Mouse (Mus musculus): Measurements from ENCODE around the gene Thg1l. TPM values are rescaled to one million over a fixed set of nuclear protein-coding genes. Genes with fewer than 3 reads are reported as not detected.

The Thg1l gene
- polyA plus RNA-seq, 1 experiment, result 4.5 TPM

DNA sequence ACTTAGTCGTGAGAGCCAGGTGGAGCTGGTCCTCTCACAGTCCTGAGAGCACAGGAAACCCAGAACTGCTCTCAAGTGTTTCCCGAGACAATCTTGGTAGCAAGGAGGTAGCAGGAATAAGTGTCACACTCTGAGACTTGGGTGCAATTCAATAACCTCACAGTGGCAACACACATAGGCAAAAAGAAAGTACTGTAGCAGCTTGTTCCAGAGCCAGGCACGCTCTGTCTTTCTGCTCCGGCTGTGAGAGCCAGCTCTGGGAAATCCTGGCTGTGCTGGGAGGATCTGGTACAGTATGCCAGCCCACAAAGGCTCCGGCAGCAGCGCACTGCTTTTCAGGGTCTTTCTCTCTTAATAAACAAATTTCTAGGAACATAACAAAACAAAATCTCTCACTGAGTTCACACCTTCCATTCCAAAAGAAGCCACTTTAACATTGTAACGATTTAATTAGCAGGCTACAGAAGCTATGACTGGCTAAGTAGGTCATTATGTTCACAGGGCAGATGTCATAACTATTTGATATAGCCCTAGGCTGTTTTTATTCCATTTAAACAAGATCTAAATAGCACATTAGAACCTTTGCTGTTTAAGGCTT is 12.1 kb downstream of the Thg1l start:
- no peak for TF ChIP-seq GATA1 (IDR thresholded peaks at IDR 0.05; ENCODE audit: low read length)

DNA sequence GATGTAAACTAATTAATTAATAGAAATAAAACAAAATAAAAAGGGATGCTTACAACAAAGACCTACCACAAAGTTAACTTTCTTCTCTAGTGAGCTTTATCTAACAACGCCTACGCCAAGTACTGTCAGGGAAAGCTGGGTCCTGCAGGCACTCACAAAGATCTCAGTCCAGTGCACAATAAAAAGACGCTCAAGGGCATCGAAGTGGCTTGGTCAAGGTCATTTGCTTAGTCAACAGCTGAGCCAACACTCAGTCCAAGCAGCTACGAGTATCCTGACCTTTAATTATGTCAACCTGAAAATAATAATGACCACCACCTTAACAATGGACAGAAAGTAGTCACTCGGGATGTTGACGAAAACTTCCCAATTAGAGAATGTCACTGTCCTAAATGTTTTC is 13.0 kb downstream of the Thg1l start:
- no peak for TF ChIP-seq GATA1 (IDR thresholded peaks at IDR 0.05; ENCODE audit: low read length)

DNA sequence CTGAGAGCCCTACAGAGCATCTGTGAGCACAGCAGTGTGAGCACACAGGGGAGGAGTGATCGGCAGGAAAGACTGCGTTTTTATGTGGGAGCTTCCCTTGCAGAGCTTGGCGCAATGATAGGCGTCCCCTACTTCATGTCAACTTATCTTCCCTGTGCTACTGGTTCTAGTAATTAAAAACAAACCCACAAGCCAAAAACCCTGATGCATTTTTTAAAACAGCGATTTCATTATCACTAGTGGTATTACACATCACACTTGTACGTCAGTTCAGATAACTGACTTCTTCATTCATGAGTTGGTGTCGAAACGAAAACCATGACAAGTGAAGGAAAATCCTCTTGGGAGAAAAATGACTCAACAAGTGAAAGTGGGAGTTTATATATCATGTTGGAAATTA is 16.4 kb downstream of the Thg1l start:
- TF ChIP-seq GATA1 (IDR thresholded peaks at IDR 0.05; ENCODE audit: low read length), result no peak

DNA sequence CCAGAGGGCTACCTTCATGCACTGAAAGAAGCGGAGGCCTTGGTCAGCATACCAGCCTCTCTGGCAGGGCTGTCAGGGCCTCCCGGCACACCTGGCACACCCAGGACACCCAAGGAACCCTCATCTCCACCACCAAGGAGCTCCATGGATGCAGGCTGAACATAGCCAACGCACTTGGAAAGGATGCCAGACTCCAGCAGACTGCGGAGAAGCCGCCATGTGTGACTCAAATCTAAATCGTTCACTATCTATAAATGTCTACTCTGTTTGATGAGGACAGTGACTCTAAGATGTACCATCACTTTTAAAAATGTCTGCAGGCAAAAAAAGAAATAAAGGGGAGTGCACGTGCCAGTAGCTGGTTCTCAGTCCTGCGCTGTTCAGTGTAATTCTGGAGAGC is 17.8 kb downstream of the Thg1l start:
- no peak for TF ChIP-seq GATA1 (IDR thresholded peaks at IDR 0.05; ENCODE audit: low read length)

DNA sequence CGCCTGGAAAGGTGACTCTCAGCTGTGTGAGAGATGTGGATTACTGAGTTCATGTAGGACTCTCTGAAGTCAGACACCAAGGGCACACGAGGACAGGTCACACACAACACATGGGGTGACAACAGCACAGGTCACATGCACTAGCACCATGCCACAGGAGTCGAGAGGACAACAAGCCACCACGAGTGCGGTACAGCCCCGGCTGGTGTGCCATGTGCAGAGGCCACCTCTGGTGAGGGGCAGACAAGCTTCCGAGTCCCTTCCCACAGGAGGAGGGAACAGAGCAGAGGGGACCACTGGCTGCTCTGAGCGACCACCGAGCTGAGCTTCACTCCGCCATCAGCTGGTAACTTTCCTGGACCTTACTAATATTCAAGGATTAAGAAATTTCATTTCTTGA is 22.5 kb downstream of the Thg1l start:
- TF ChIP-seq GATA1 (IDR thresholded peaks at IDR 0.05; ENCODE audit: low read length), result no peak

DNA sequence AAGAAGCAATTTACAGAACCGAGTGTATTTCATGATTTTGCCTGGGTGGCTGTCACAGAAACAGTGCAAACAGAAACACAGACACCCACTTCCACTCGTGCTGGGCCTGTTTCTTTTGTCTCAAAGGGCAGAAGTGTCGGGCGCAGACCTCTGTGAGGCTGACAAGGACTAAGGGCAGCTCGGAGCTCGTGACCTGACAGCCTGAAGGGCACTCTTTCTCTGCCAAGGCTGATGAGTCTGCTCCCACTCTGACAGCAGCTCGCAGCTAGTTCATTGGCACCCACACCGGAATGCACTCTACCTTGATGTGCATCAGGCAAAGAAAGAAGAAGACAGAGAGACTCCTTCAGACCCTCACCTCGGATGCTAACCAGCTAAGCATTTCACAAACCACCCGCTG is 25.8 kb downstream of the Thg1l start:
- no peak for TF ChIP-seq GATA1 (IDR thresholded peaks at IDR 0.05; ENCODE audit: low read length)

DNA sequence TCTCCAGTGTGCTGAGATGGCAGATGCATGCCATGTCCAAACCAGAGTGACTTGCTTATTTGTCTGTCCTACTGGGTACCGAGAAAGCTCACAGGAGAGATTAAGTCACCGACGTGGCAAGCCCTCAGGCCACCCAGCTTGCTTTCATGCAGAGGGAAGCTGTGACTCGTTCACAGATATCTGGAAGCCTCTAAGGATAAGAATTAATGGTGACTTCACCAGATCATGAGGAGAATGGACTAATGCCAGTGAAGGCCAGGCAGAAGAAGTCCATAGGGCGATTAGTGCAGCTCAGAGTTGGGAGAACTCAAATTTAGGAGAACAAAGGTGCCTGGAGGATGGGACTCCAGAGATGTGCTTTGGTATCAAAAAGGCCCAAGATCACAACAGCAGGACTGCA is 27.8 kb downstream of the Thg1l start:
- no peak for TF ChIP-seq GATA1 (IDR thresholded peaks at IDR 0.05; ENCODE audit: low read length)

DNA sequence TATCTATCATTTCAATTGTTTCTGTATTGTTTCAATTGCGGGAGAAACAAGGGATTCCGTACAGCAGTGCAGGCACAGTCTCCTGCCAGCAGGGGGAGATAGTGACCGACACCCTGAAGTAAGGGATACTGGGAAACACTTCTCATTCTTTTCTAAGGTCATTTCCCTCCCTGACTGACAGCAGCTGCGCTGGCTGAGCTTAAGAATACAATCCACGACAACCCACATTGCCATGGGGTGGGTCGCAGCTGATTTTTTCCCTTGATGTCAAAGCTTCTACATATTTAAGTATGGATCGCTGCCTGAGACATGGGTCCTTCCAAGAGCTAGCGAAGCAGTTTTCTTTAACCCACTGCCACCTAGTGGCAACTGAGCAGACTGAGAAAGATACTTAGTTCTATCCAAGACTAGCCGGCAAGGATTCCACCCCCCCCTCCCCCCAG is 28.6 kb downstream of the Thg1l start:
- no peak for TF ChIP-seq GATA1 (IDR thresholded peaks at IDR 0.05; ENCODE audit: low read length)

DNA sequence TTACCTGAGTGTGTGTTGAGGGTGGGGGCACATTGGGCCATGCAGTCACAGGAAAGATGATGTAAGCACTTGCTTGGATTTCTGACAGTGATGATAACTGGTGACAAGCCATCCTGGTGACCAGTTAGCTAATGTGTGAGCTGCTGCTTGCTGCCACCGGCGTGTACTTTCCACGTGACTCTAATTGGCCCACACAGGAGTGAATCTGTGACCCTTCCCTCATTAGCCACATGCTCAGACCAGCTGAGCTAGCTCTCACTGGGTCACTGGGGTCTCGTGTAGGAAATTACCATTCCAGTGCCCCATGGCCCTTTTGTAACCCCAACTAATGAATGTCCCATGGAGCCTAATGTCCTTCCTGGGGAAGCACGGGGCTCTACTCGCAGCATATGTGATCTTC is 29.9 kb downstream of the Thg1l start:
- TF ChIP-seq GATA1 (IDR thresholded peaks at IDR 0.05; ENCODE audit: low read length), result no peak

DNA sequence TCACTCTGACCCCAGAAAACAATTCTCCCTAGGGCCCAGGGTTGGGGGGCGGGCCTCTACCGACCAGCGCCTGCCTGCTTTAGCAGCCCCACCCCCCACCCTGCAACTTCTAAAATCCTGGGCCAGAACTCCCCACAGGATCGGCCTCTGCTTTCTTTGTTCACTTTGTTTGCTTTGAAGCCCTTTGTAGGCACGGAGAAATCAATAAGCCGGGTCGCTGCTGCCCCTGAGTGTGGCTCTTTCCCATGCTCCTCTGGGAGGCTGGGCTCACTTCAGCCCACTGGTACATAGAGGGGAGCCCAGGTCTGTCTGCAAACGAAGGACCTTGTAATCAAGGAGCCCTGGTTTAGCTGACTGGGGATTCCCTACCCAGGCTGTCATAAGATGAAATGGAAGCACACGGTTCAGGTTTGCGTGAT is 33.8 kb downstream of the Thg1l start:
- TF ChIP-seq GATA1 (IDR thresholded peaks at IDR 0.05; ENCODE audit: low read length), result no peak

DNA sequence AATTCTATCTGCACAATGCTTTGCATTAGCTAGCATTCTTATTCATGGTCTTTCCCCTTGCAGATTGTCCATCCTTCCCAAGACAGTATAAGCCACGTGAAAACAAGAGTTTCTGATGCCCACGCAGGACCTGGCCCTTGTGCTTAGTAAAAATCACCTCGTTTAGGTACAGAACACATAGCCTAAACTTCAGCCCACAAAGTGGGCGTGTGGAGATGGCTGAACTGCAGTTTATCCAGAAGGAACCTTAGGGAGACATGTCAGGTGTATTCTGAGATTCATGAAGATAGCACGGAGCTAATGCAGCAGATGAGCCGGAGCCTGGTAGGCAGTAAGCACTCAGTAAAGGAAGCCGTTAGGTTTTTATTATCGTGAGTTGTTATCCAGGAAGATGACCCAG is 34.3 kb downstream of the Thg1l start:
- no peak for TF ChIP-seq GATA1 (IDR thresholded peaks at IDR 0.05; ENCODE audit: low read length)

DNA sequence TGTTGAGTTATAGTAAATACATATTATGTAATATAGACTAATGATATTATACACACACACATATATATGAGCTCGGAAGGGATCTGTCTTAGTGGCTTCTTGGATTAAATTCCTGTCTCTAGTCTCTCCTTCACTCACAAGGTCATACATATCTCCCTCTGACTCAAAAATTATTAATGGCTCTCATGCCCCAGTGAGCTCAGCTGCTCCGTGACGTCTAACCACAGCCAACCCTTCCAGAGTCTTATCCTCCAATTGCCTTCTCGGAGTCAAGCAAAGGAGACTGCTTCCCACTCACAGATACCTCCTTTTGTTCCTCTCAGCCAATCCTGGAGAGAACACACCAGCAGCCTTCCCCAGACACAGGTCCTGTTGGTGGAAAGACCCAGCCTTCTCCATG is 36.5 kb downstream of the Thg1l start:
- no peak for TF ChIP-seq GATA1 (IDR thresholded peaks at IDR 0.05; ENCODE audit: low read length)

DNA sequence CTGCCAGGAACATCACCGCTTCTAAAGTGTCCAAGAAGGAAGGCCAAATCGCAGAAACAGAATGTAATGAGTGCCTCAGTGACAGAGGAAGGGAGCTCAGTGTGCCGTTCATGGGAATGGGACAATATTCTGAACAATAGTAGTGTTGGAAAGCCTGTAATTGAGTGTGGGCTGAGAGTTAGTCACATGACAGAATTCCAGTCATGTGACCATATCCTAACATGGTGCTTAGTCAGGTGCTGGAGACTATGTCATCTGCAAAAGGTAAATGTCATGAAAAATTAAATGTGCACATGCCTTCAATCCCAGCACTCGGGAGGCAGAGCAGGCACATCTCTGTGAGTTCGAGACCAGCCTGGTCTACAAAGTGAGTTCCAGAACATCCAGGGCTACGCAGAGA is 37.3 kb downstream of the Thg1l start:
- TF ChIP-seq GATA1 (IDR thresholded peaks at IDR 0.05; ENCODE audit: low read length), result no peak

DNA sequence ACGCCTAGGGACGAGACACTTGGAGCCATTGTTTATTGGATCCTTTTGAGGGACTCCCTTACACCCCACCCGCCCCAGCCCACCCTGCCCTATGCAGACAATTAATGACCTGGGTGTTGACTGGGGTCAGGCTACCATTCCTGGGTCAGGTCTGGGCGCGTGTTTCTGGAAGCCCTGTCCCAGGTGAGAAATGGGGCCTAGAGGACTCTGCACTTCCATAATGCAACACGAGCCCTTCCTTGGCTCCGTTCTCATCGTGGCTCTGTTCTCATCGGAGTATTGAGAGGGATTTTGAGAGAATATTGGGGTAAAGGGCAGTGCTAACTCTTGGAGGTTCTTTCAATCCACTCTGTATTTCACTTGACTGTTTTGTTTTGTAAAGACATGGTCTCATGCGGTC is 39.1 kb downstream of the Thg1l start:
- TF ChIP-seq GATA1 (IDR thresholded peaks at IDR 0.05; ENCODE audit: low read length), result no peak

DNA sequence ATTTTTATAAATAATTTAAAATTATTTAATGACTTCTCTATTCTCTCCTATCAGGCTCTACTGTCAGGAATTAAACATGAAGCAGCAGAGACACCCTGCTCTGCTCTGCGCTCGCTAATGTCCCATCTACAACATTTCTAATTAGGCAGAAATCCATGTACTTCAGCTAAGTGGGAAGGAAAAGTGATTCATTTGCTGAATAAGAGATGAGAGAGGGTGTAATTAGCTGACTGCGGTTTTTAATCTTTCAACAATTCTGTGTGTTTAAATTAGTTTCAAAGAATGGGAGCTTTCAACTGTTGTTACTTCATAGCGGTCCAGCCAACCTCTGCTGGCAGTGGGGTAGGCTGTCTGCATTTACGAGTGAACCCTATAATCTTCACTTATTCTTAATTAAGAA is 44.6 kb downstream of the Thg1l start:
- TF ChIP-seq GATA1 (IDR thresholded peaks at IDR 0.05; ENCODE audit: low read length), result no peak

DNA sequence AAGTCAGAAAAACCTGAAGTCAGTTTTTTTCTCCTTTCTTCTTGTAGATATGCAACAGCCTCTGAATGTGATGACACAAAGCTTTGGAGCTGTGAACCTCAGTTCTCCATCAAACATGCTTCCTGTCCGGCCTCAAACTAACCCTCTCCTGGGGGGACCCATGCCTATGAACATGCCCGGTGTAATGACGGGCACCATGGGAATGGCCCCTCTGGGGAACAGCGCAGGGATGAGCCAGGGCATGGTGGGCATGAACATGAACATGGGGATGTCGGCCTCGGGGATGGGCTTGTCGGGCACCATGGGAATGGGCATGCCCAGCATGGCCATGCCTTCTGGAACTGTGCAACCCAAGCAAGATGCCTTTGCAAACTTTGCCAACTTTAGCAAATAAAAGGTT is 46.4 kb downstream of the Thg1l start:
- TF ChIP-seq GATA1 (IDR thresholded peaks at IDR 0.05; ENCODE audit: low read length), result no peak

DNA sequence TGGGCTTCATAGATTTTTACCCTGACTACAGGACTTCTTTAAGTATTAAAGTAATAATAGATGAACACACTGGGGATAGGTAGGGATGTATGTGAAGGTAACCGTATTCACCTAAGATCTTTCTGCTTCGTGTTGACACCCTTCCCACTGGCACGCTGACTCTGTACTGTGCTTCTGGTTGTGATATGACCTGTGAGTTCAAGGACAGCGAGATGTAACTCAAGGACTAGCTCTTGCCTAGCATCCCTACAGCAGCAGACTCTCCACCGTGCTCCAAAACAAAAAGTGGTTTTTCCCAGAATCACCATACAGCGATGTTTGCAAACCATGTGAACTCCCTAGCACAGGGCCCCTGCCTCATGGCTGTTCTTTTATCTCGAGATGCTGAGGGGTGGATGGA is 47.2 kb downstream of the Thg1l start:
- no peak for TF ChIP-seq GATA1 (IDR thresholded peaks at IDR 0.05; ENCODE audit: low read length)

DNA sequence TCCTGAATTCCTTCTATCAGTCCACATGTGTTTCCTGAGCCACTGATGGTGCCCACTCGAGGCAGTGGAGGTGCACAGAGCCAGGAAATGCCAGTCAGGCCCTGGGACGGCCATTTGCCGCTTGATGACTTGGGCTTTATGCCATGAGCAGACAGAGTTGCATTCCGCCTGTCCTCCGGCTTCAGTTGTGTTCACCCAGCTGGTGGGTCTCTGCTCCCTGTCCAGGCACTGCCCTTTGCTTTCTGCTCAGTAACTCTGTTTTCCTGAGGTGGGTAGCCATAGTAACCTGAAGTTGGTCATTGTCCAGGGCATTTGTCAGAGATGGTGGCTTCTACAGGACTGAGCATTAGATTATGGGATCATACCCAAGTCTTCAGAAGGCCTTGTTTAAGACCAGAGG is 48.0 kb downstream of the Thg1l start:
- TF ChIP-seq GATA1 (IDR thresholded peaks at IDR 0.05; ENCODE audit: low read length), result no peak

Measured in G1E-ER4 (cell line).